Mouse (Mus musculus): ENCODE results near the gene Lama1. TPM values are rescaled to one million over a fixed set of nuclear protein-coding genes. Genes with fewer than 3 reads are reported as not detected.
"Not testable (repeated sequence)": the region's sequence is repeated elsewhere in the genome, so short reads cannot be mapped to it uniquely, and the experiment has no call there.

Lama1 gene
- total RNA-seq, 2 experiments from 2014 or later = 4.3 to 5.2 TPM

- no peak for DNase-seq (ENCODE audit: extremely low spot score in 1 of 2, low spot score in 2 of 2)
- intact Hi-C loops (cut with DNase I) = no loop called here
- Histone ChIP-seq H3K27ac (no peak overlapping the region), H3K4me3 (no peak overlapping the region)
- TF ChIP-seq CTCF (IDR thresholded peaks at IDR 0.05) = no peak
Measured at GRCm38 (mm10) chr17:67722578-67722977, 25.5 kb downstream of the Lama1 start.

- DNase-seq (ENCODE audit: extremely low spot score in 1 of 2, low spot score in 2 of 2) = no peak
Measured at GRCm38 (mm10) chr17:67723175-67724067, 26.4 kb downstream of the Lama1 start.

GRCm38 (mm10) chr17:67726601-67727000 is 29.5 kb downstream of the Lama1 start:
- TF ChIP-seq CTCF (IDR thresholded peaks at IDR 0.05) = no peak
- intact Hi-C loops (cut with DNase I) = no loop called here
- no peak overlapping the region for H3K27ac ChIP-seq
- DNase-seq (ENCODE audit: extremely low spot score in 1 of 2, low spot score in 2 of 2) = no peak
- no peak overlapping the region for H3K4me3 ChIP-seq

More at GRCm38 (mm10) chr17:67723175-67724067, 26.4 kb downstream of the Lama1 start:
- H3K4me3 ChIP-seq = no peak overlapping the region
- TF ChIP-seq CTCF (IDR thresholded peaks at IDR 0.05) = no peak
- H3K27ac ChIP-seq = no peak overlapping the region
- intact Hi-C loops (cut with DNase I) = no loop called here

- no peak for DNase-seq (ENCODE audit: extremely low spot score in 1 of 2, low spot score in 2 of 2)
- intact Hi-C loops (cut with DNase I) = no loop called here
- no peak overlapping the region for H3K27ac ChIP-seq
- H3K4me3 ChIP-seq = no peak overlapping the region
- no peak for TF ChIP-seq CTCF (IDR thresholded peaks at IDR 0.05)
Measured at GRCm38 (mm10) chr17:67728751-67729150, 31.7 kb downstream of the Lama1 start.

GRCm38 (mm10) chr17:67731096-67731495 is 34.0 kb downstream of the Lama1 start:
- intact Hi-C loops (cut with DNase I) = no loop called here
- no peak overlapping the region for H3K27ac ChIP-seq
- TF ChIP-seq CTCF (IDR thresholded peaks at IDR 0.05) = no peak
- H3K4me3 ChIP-seq = no peak overlapping the region
- no peak for DNase-seq (ENCODE audit: extremely low spot score in 1 of 2, low spot score in 2 of 2)

GRCm38 (mm10) chr17:67731964-67732363 is 34.9 kb downstream of the Lama1 start:
- Histone ChIP-seq H3K4me3 (no peak overlapping the region), H3K27ac (no peak overlapping the region)
- intact Hi-C loops (cut with DNase I) = no loop called here
- DNase-seq (ENCODE audit: extremely low spot score in 1 of 2, low spot score in 2 of 2) = no peak
- no peak for TF ChIP-seq CTCF (IDR thresholded peaks at IDR 0.05)

GRCm38 (mm10) chr17:67733516-67733915 is 36.5 kb downstream of the Lama1 start:
- no peak overlapping the region for H3K27ac ChIP-seq
- no peak for TF ChIP-seq CTCF (IDR thresholded peaks at IDR 0.05)
- intact Hi-C loops (cut with DNase I) = no loop called here
- no peak for DNase-seq (ENCODE audit: extremely low spot score in 1 of 2, low spot score in 2 of 2)
- no peak overlapping the region for H3K4me3 ChIP-seq

- intact Hi-C loops (cut with DNase I) = no loop called here
- TF ChIP-seq CTCF (IDR thresholded peaks at IDR 0.05) = no peak
- DNase-seq (ENCODE audit: extremely low spot score in 1 of 2, low spot score in 2 of 2) = no peak
- Histone ChIP-seq H3K27ac (no peak overlapping the region), H3K4me3 (no peak overlapping the region)
Measured at GRCm38 (mm10) chr17:67735722-67736121, 38.7 kb downstream of the Lama1 start.

- H3K27ac ChIP-seq = not testable (repeated sequence)
Measured at GRCm38 (mm10) chr17:67741229-67741628, 44.2 kb downstream of the Lama1 start.

GRCm38 (mm10) chr17:67764167-67764871 is 67.3 kb downstream of the Lama1 start:
- TF ChIP-seq CTCF (IDR thresholded peaks at IDR 0.05) = no peak

More at GRCm38 (mm10) chr17:67741229-67741628, 44.2 kb downstream of the Lama1 start:
- DNase-seq (ENCODE audit: extremely low spot score in 1 of 2, low spot score in 2 of 2); intact Hi-C loops (cut with DNase I); H3K4me3 ChIP-seq: not testable (repeated sequence)

GRCm38 (mm10) chr17:67773608-67774007 is 76.5 kb downstream of the Lama1 start:
- Histone ChIP-seq H3K27ac (no peak overlapping the region), H3K4me3 (no peak overlapping the region)
- no peak for TF ChIP-seq CTCF (IDR thresholded peaks at IDR 0.05)
- no peak for DNase-seq (ENCODE audit: extremely low spot score in 1 of 2, low spot score in 2 of 2)
- intact Hi-C loops (cut with DNase I) = no loop called here

More at GRCm38 (mm10) chr17:67764167-67764871, 67.3 kb downstream of the Lama1 start:
- Histone ChIP-seq H3K27ac (no peak overlapping the region), H3K4me3 (no peak overlapping the region)
- no peak for DNase-seq (ENCODE audit: extremely low spot score in 1 of 2, low spot score in 2 of 2)
- intact Hi-C loops (cut with DNase I) = no loop called here

- intact Hi-C loops (cut with DNase I) = loop anchor here (5.0 kb wide), 1 partner anchor 124 kb away; no protein-coding TSS in a partner anchor
- no peak overlapping the region for H3K27ac ChIP-seq
- DNase-seq (ENCODE audit: extremely low spot score in 1 of 2, low spot score in 2 of 2) = peak in 1 of 2 experiments; percentile 22
- no peak overlapping the region for H3K4me3 ChIP-seq
- TF ChIP-seq CTCF (IDR thresholded peaks at IDR 0.05) = peak; percentile 60
Measured at GRCm38 (mm10) chr17:67776764-67777163, 79.7 kb downstream of the Lama1 start.
